Mouse (Mus musculus): Measurements from ENCODE around the gene Ciao2b.

The Ciao2b gene

GRCm38 (mm10) chr8:104613119-104613518 lies 28.6 kb downstream of the Ciao2b start:
- no peak for DNase-seq

- no peak for DNase-seq
Measured at GRCm38 (mm10) chr8:104611613-104612012, 30.2 kb downstream of the Ciao2b start.

- DNase-seq = no peak
Measured at GRCm38 (mm10) chr8:104610185-104610766, 31.5 kb downstream of the Ciao2b start.

- no peak for DNase-seq
Measured at GRCm38 (mm10) chr8:104609222-104609621, 32.5 kb downstream of the Ciao2b start.

GRCm38 (mm10) chr8:104607944-104608343 lies 33.8 kb downstream of the Ciao2b start:
- peak; percentile 58 for DNase-seq

GRCm38 (mm10) chr8:104606329-104606728 lies 35.4 kb downstream of the Ciao2b start:
- DNase-seq = no peak

GRCm38 (mm10) chr8:104603245-104603593 lies 38.5 kb downstream of the Ciao2b start:
- DNase-seq = no peak

- DNase-seq = peak; percentile 81
Measured at GRCm38 (mm10) chr8:104602468-104603244, 39.1 kb downstream of the Ciao2b start.

GRCm38 (mm10) chr8:104601941-104602371 lies 39.8 kb downstream of the Ciao2b start:
- DNase-seq = no peak

- DNase-seq = no peak
Measured at GRCm38 (mm10) chr8:104601386-104601785, 40.4 kb downstream of the Ciao2b start.

GRCm38 (mm10) chr8:104598496-104598895 lies 43.3 kb downstream of the Ciao2b start:
- DNase-seq = no peak

GRCm38 (mm10) chr8:104597656-104598055 lies 44.1 kb downstream of the Ciao2b start:
- DNase-seq = no peak

- no peak for DNase-seq
Measured at GRCm38 (mm10) chr8:104595773-104596536, 45.8 kb downstream of the Ciao2b start.

- no peak for DNase-seq
Measured at GRCm38 (mm10) chr8:104594611-104595362, 47.0 kb downstream of the Ciao2b start.

- peak; percentile 22 for DNase-seq
Measured at GRCm38 (mm10) chr8:104593536-104594325, 48.0 kb downstream of the Ciao2b start.

GRCm38 (mm10) chr8:104592566-104592965 lies 49.2 kb downstream of the Ciao2b start:
- no peak for DNase-seq

GRCm38 (mm10) chr8:104591856-104592255 lies 49.9 kb downstream of the Ciao2b start:
- DNase-seq = no peak

- DNase-seq = peak; percentile 94
Measured at GRCm38 (mm10) chr8:104591133-104591834, 50.5 kb downstream of the Ciao2b start, which contains the start of gene Pdp2. Gene Pdp2 (plus strand): TSS chr8:104591451.

GRCm38 (mm10) chr8:104590284-104590683 lies 51.5 kb downstream of the Ciao2b start:
- DNase-seq = no peak
